Mouse (Mus musculus) heart, postnatal 0 days (tissue): ENCODE results near the gene Cwc27. TPM values are rescaled to one million over a fixed set of nuclear protein-coding genes. Genes with fewer than 3 reads are reported as not detected.

ENCODE experiments used
- ATAC-seq: fragments of 200-750 bp; cut with Nextera tagmentation; 2 replicates; pipeline ENCODE4 v1.8.0; 2017; ENCODE audit warnings: low read depth, moderate number of reproducible peaks, moderate library complexity; ENCODE audit not compliant: insufficient read depth
- DNase-seq: peaks from one replicate; pipeline ENCODE4 v3.0.0-alpha.2; 2016; ENCODE audit warnings: low spot score
- H3K27ac ChIP-seq: fragments of 300-500 bp; sonication (generic); 2 replicates; pipeline ENCODE4 v1.5.1; 2014; ENCODE audit warnings: low read depth, mild to moderate bottlenecking
- H3K27me3 ChIP-seq: fragments of 300-500 bp; sonication (generic); 2 replicates; pipeline ENCODE4 v1.6.1; 2014; ENCODE audit warnings: low read length, mixed read lengths; ENCODE audit not compliant: control insufficient read depth, insufficient read depth
- H3K36me3 ChIP-seq: fragments of 300-500 bp; sonication (generic); replicated peaks from 2 replicates; pipeline ENCODE4 v1.6.1; 2014; ENCODE audit warnings: low read length, mixed read lengths; ENCODE audit not compliant: control insufficient read depth, insufficient read depth
- H3K4me1 ChIP-seq: fragments of 300-500 bp; sonication (generic); 2 replicates; pipeline ENCODE4 v1.6.1; 2014; ENCODE audit warnings: antibody characterized with exemption; ENCODE audit not compliant: control insufficient read depth, insufficient read depth
- H3K4me2 ChIP-seq: fragments of 300-500 bp; sonication (generic); 2 replicates; pipeline ENCODE4 v1.6.1; 2014; ENCODE audit warnings: low read depth, mild to moderate bottlenecking, low read length, moderate library complexity
- H3K4me3 ChIP-seq: fragments of 300-500 bp; sonication (generic); 2 replicates; pipeline ENCODE4 v1.5.1; 2014; ENCODE audit warnings: low read depth, low read length
- H3K9ac ChIP-seq: fragments of 300-500 bp; sonication (generic); replicated peaks from 2 replicates; pipeline ENCODE4 v1.6.1; 2014; ENCODE audit warnings: low read depth, low read length, mixed read lengths
- H3K9me3 ChIP-seq: fragments of 300-500 bp; sonication (generic); replicated peaks from 2 replicates; pipeline ENCODE4 v1.6.1; 2016; ENCODE audit warnings: low read length; ENCODE audit not compliant: control insufficient read depth
- CTCF ChIP-seq: IDR thresholded peaks from 2 replicates; pipeline ENCODE4 v1.5.1; 2016; ENCODE audit warnings: antibody characterized with exemption, control low read depth, low read depth
- EP300 ChIP-seq: IDR thresholded peaks from 2 replicates; pipeline ENCODE4 v1.6.1; 2016; ENCODE audit warnings: antibody characterized with exemption, low read depth
- WGBS: fragments of 180-500 bp; shearing (Covaris S2); extraction: QIAGEN DNeasy Blood & Tissue Kit; methylation state at CpG from one replicate; pipeline ENCODE4 v1.1.7; 2014; 5-methylcytosine and 5-hydroxymethylcytosine counted together
- polyA plus RNA-seq: library from polyadenylated mRNA; unstranded; fragments of >200 nt; fragmentation: Nextera tagmentation; extraction: Ambion mirVana; gene quantifications from 2 replicates; pipeline ENCODE4 v1.2.1, GENCODE M21; 2015
- total RNA-seq: library from RNA; depleted of rRNA; stranded (reverse); fragments of >200 nt; gene quantifications from 2 replicates; pipeline ENCODE4 v1.2.3, GENCODE M21; 2014; ENCODE audit warnings: low replicate concordance

Gene Cwc27
- total and polyA plus RNA-seq, 2 experiments from 2014 or later = 21.4 to 26.5 TPM

DNA sequence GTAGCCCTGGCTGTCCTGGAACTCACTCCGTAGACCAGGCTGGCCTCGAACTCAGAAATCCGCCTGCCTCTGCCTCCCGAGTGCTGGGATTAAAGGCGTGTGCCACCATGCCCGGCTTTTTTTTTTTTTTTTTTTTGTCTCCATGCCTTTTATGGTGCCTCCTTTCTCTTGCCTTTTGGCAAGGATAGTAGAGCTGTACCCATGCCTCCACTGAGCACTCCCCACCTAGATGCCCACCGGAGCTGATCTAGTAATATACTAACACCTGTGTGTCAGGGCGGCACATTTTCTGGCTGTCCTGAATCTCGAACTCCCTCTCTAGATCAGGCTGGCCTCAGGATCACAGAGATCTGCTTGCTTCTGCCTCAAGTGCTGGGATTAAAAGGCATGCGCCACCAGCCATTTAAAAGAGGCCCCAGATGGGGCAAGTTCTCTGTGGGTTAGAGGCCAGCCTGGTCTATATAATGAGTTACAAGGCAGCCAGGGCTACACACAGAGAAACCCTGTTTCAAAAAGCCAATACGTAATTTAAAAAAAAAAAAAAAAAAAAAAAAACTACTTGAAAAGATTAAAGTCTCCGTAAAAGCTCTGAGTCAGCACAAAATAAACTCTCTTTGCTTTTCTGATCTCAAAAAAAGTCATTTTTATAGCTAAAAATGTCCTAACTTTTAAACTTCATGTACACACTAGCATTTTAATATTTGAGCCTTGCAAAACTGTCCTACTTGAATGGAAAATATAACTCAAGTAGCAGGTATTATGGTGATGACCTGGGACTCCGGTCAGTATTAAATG lies 26.6 kb upstream of the Cwc27 start:
- H3K27ac ChIP-seq = no peak overlapping the region
- ATAC-seq (no peak), DNase-seq (no peak)
- H3K9ac ChIP-seq = no peak overlapping the region
- H3K4me3 ChIP-seq = no peak overlapping the region
- H3K27me3 ChIP-seq = no peaks in the 10 kb centered on the region
- no peaks in the 10 kb centered on the region for H3K9me3 ChIP-seq
- no peaks in the 10 kb centered on the region for H3K4me1 ChIP-seq
- no peak overlapping the region for H3K4me2 ChIP-seq
- H3K36me3 ChIP-seq = peaks cover 5% of the 10 kb centered on the region
- WGBS = 81% methylated on average over 8 of the region's 13 CpGs
- TF ChIP-seq EP300 = no peak
- TF ChIP-seq CTCF = no peak

DNA sequence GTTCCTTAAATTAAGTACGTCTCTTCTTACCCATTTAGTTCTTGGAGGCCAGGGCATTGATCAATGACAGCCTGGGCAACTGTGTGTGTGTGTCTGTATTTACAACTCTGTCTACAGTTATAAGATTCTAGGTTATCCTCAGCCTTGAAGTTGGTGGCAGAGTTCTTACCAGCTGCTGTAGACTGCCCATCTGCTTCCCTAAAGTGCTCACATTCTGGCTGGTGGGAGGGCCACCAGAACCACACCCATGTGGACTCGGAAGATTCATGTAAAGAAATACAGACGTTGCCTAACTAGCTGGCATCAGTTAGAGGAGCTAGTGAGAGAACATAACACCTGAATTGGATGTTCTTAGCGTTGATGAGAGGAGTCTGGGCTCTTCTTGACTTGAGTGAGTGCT lies 25.0 kb upstream of the Cwc27 start:
- 47% methylated on average over 4 of the region's 4 CpGs for WGBS
- peaks cover 14% of the 10 kb centered on the region for H3K36me3 ChIP-seq
- no peak overlapping the region for H3K27ac ChIP-seq
- no peaks in the 10 kb centered on the region for H3K4me1 ChIP-seq
- H3K4me3 ChIP-seq = no peak overlapping the region
- ATAC-seq (no peak), DNase-seq (no peak)
- no peak for TF ChIP-seq CTCF
- TF ChIP-seq EP300 = no peak
- H3K4me2 ChIP-seq = no peak overlapping the region
- no peaks in the 10 kb centered on the region for H3K27me3 ChIP-seq
- no peaks in the 10 kb centered on the region for H3K9me3 ChIP-seq
- H3K9ac ChIP-seq = no peak overlapping the region

DNA sequence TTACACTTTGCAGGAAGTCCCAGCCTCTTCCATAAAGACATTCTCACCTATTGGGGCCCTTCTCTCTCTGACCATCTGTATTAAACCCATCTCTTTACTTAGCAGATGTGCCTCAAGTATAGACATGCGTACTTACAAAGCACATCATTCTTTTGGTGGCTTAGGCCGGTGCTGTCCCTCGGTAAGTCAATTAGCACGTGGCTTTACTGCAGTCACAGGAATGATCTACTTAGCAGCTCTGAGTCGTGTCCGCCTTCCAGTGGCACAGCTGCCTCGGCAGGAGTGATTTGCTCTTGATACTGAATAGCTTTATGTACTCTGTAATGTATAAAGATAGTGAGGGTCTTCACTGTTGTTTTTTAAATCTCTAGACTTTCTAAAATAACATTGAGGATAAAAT lies 20.7 kb upstream of the Cwc27 start:
- H3K36me3 ChIP-seq = peaks cover 48% of the 10 kb centered on the region
- ATAC-seq (no peak), DNase-seq (no peak)

DNA sequence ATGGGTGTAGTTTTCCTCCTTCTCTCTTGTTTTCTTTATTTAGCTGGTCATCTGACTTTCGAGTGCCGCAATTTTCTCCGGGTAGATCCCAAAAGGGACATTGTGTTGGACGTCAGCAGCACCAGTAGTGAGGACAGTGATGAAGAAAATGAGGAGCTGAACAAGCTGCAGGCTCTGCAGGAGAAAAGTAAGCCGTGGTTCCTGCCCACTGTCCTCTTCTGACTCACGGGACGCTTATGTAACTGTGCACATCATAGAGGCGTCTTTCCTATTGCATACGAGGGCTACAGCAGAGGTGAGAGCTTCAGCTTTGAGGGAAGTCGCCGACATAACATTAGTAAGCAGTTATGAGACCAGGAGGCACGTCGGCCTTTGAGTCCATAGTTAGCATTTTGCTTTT lies 15.9 kb upstream of the Cwc27 start:
- Histone ChIP-seq H3K27me3 (no peaks in the 10 kb centered on the region), H3K27ac (no peak overlapping the region), H3K9ac (no peak overlapping the region), H3K4me2 (no peak overlapping the region), H3K9me3 (0 out of 2 replicates have a peak, but pooled peaks cover 5% of the 10 kb centered on the region), H3K4me1 (no peaks in the 10 kb centered on the region), H3K36me3 (peaks cover 74% of the 10 kb centered on the region), H3K4me3 (no peak overlapping the region)
- no peak for DNase-seq
- TF ChIP-seq CTCF (no peak), EP300 (no peak)
- 93% methylated on average over 13 of the region's 13 CpGs for WGBS
- no peak for ATAC-seq

More for the DNA sequence above, 20.7 kb upstream of the Cwc27 start:
- Histone ChIP-seq H3K27ac (no peak overlapping the region), H3K9ac (no peak overlapping the region), H3K27me3 (no peaks in the 10 kb centered on the region), H3K4me3 (no peak overlapping the region), H3K4me2 (no peak overlapping the region), H3K9me3 (no peaks in the 10 kb centered on the region), H3K4me1 (no peaks in the 10 kb centered on the region)
- no peak for TF ChIP-seq CTCF
- no peak for TF ChIP-seq EP300
- WGBS = 52% methylated on average over 7 of the region's 7 CpGs

DNA sequence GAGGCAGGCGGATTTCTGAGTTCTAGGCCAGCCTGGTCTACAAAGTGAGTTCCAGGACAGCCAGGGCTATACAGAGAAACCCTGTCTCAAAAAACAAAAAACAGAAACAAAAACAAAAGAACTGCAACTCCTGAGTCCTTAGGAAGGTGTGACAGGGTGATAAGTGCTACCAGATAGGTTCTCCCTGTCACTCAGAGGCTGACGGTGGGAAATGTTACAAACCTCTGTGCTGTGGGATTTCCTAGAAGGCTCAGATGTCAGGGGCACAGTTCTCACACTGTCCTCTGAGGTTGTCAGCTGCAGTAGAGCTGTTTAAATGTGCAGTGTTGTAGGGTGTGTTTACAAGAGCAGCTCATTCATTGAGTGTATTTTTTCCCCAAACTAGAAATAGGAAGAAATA lies 8.5 kb upstream of the Cwc27 start:
- 58% methylated on average over 2 of the region's 2 CpGs for WGBS
- peaks cover 33% of the 10 kb centered on the region for H3K36me3 ChIP-seq
- TF ChIP-seq CTCF (no peak), EP300 (no peak)
- no peaks in the 10 kb centered on the region for H3K27me3 ChIP-seq
- no peak overlapping the region for H3K4me3 ChIP-seq
- H3K9me3 ChIP-seq = 0 out of 2 replicates have a peak, but pooled peaks cover 12% of the 10 kb centered on the region
- ATAC-seq (no peak), DNase-seq (no peak)
- no peaks in the 10 kb centered on the region; the same call in 1 of the 2 replicates for H3K4me1 ChIP-seq
- H3K9ac ChIP-seq = no peak overlapping the region
- no peak overlapping the region for H3K4me2 ChIP-seq
- no peak overlapping the region for H3K27ac ChIP-seq
